Mouse (Mus musculus) stomach, postnatal 0 days (tissue): ENCODE data around the gene Cpsf4l. TPM values are rescaled to one million over a fixed set of nuclear protein-coding genes. Genes with fewer than 3 reads are reported as not detected.
A peak's percentile ranks its signal among the peaks of the same experiment; 100 is the strongest.

Source experiments
- ATAC-seq: fragments of 200-750 bp; cut with Nextera tagmentation; 2 replicates; pipeline ENCODE4 v1.8.0; 2017; ENCODE audit not compliant: low FRiP score, low TSS enrichment
- DNase-seq: peaks from one replicate; pipeline ENCODE4 v3.0.0-alpha.2; 2016; ENCODE audit warnings: low spot score
- H3K27ac ChIP-seq: fragments of 300-500 bp; sonication (generic); replicated peaks from 2 replicates; pipeline ENCODE4 v1.5.1; 2014; ENCODE audit warnings: mild to moderate bottlenecking, control low read depth
- H3K27me3 ChIP-seq: fragments of 300-500 bp; sonication (generic); 2 replicates; pipeline ENCODE4 v1.6.1; 2014; ENCODE audit warnings: low read length; ENCODE audit not compliant: control insufficient read depth, insufficient read depth
- H3K36me3 ChIP-seq: fragments of 300-500 bp; sonication (generic); 2 replicates; pipeline ENCODE4 v1.6.1; 2014; ENCODE audit warnings: low read length, mixed read lengths; ENCODE audit not compliant: control insufficient read depth, insufficient read depth
- H3K4me1 ChIP-seq: fragments of 300-500 bp; sonication (generic); replicated peaks from 2 replicates; pipeline ENCODE4 v1.6.1; 2014; ENCODE audit warnings: antibody characterized with exemption; ENCODE audit not compliant: control insufficient read depth, insufficient read depth
- H3K4me2 ChIP-seq: fragments of 300-500 bp; sonication (generic); replicated peaks from 2 replicates; pipeline ENCODE4 v1.6.1; 2014; ENCODE audit warnings: low read depth, mild to moderate bottlenecking, control low read depth, moderate library complexity
- H3K4me3 ChIP-seq: fragments of 300-500 bp; sonication (generic); 2 replicates; pipeline ENCODE4 v1.5.1; 2014; ENCODE audit warnings: low read depth, low read length, control low read depth
- H3K9ac ChIP-seq: fragments of 300-500 bp; sonication (generic); 2 replicates; pipeline ENCODE4 v1.6.1; 2014; ENCODE audit warnings: mild to moderate bottlenecking, low read length, control low read depth, mixed read lengths
- H3K9me3 ChIP-seq: fragments of 300-500 bp; sonication (generic); 2 replicates; pipeline ENCODE4 v1.6.1; 2016; ENCODE audit warnings: low read length; ENCODE audit not compliant: control insufficient read depth
- CTCF ChIP-seq: IDR thresholded peaks from 2 replicates; pipeline ENCODE4 v1.5.1; 2016; ENCODE audit warnings: antibody characterized with exemption, low read depth, mild to moderate bottlenecking, moderate library complexity
- EP300 ChIP-seq: optimal IDR thresholded peaks from 2 replicates; pipeline ENCODE3; 2016; ENCODE audit warnings: antibody characterized with exemption
- WGBS: fragments of 180-500 bp; shearing (Covaris S2); extraction: QIAGEN DNeasy Blood & Tissue Kit; methylation state at CpG from one replicate; pipeline ENCODE4 v1.1.7; 2014; 5-methylcytosine and 5-hydroxymethylcytosine counted together
- polyA plus RNA-seq: library from polyadenylated mRNA; unstranded; fragments of >200 nt; fragmentation: Nextera tagmentation; extraction: Ambion mirVana; gene quantifications from 2 replicates; pipeline ENCODE4 v1.2.1, GENCODE M21; 2015

Cpsf4l gene
- polyA plus RNA-seq, 1 experiment from 2014 or later, result 0.19 TPM

GRCm38 (mm10) chr11:113737912-113738311 lies 28.1 kb upstream of the Cpsf4l start:
- WGBS, result 72% methylated on average over 8 of the region's 8 CpGs
- no peak overlapping the region for H3K27ac ChIP-seq
- H3K4me2 ChIP-seq, result no peak overlapping the region
- no peak for ATAC-seq
- TF ChIP-seq CTCF, result no peak
- no peak for TF ChIP-seq EP300
- H3K9me3 ChIP-seq, result no peaks in the 10 kb centered on the region
- H3K9ac ChIP-seq, result no peak overlapping the region
- DNase-seq, result no peak
- H3K27me3 ChIP-seq, result no peaks in the 10 kb centered on the region
- H3K4me3 ChIP-seq, result no peak overlapping the region
- peaks cover 4% of the 10 kb centered on the region; the same call in 1 of the 2 replicates for H3K36me3 ChIP-seq
- peaks cover 20% of the 10 kb centered on the region for H3K4me1 ChIP-seq

GRCm38 (mm10) chr11:113737553-113737854 lies 27.7 kb upstream of the Cpsf4l start:
- WGBS, result 64% methylated on average over 3 of the region's 3 CpGs
- DNase-seq (no peak), ATAC-seq (no peak)
- Histone ChIP-seq H3K36me3 (peaks cover 2% of the 10 kb centered on the region; the same call in 1 of the 2 replicates), H3K4me2 (no peak overlapping the region), H3K27me3 (no peaks in the 10 kb centered on the region), H3K4me1 (peaks cover 20% of the 10 kb centered on the region), H3K9ac (no peak overlapping the region), H3K27ac (no peak overlapping the region), H3K9me3 (no peaks in the 10 kb centered on the region), H3K4me3 (no peak overlapping the region)
- TF ChIP-seq EP300, result no peak

- Histone ChIP-seq H3K9ac (no peak overlapping the region), H3K27ac (no peak overlapping the region), H3K4me1 (peaks cover 20% of the 10 kb centered on the region), H3K9me3 (no peaks in the 10 kb centered on the region), H3K4me3 (no peak overlapping the region), H3K4me2 (no peak overlapping the region), H3K36me3 (no peaks in the 10 kb centered on the region), H3K27me3 (no peaks in the 10 kb centered on the region)
- 70% methylated on average over 11 of the region's 11 CpGs for WGBS
- no peak for ATAC-seq
- DNase-seq, result no peak
- TF ChIP-seq EP300 (no peak), CTCF (no peak)
Measured at GRCm38 (mm10) chr11:113736848-113737552, 27.2 kb upstream of the Cpsf4l start.

- Histone ChIP-seq H3K4me3 (no peak overlapping the region), H3K9me3 (no peaks in the 10 kb centered on the region), H3K9ac (0 out of 2 replicates have a peak overlapping the region, but pooled peaks have one; percentile 31), H3K27ac (peak overlapping the region; percentile 86; the same call in 1 of the 2 replicates), H3K36me3 (no peaks in the 10 kb centered on the region), H3K4me2 (no peak overlapping the region), H3K4me1 (peaks cover 22% of the 10 kb centered on the region), H3K27me3 (no peaks in the 10 kb centered on the region)
- TF ChIP-seq CTCF, result no peak
- TF ChIP-seq EP300, result no peak
- DNase-seq, result peak; percentile 47
- 45% methylated on average over 6 of the region's 6 CpGs for WGBS
- no peak for ATAC-seq
Measured at GRCm38 (mm10) chr11:113735151-113735550, 25.3 kb upstream of the Cpsf4l start.

- no peak for TF ChIP-seq CTCF
- TF ChIP-seq EP300, result no peak
- peak overlapping the region; percentile 31 for H3K9ac ChIP-seq
- H3K4me3 ChIP-seq, result no peak overlapping the region
- ATAC-seq, result peak; percentile 92
- 9% methylated on average over 6 of the region's 6 CpGs for WGBS
- H3K27ac ChIP-seq, result peak overlapping the region; percentile 86
- no peaks in the 10 kb centered on the region for H3K27me3 ChIP-seq
- peak; percentile 90 for DNase-seq
- peaks cover 7% of the 10 kb centered on the region; the same call in 1 of the 2 replicates for H3K36me3 ChIP-seq
- H3K9me3 ChIP-seq, result no peaks in the 10 kb centered on the region
- H3K4me2 ChIP-seq, result peak overlapping the region; percentile 12; the same call in 1 of the 2 replicates
- peaks cover 20% of the 10 kb centered on the region for H3K4me1 ChIP-seq
Measured at GRCm38 (mm10) chr11:113733631-113734364, 24.0 kb upstream of the Cpsf4l start.
